Mouse (Mus musculus) cerebellum, adult 18-20 months (tissue): ENCODE measurements around the gene Hist1h3i.

Experiments
- DNase-seq, 2 experiments: peaks; one replicate each; pipeline ENCODE4 v3.0.0; 2021

Hist1h3i gene

GRCm38 (mm10) chr13:21782361-21783254, 562 bp downstream of the Hist1h3i start:
- DNase-seq = peak in 1 of 2 experiments; percentile 40

- DNase-seq = no peak
Measured at GRCm38 (mm10) chr13:21781639-21782038, 1.5 kb downstream of the Hist1h3i start.

GRCm38 (mm10) chr13:21781021-21781555, 2.1 kb downstream of the Hist1h3i start:
- DNase-seq = no peak

DNA sequence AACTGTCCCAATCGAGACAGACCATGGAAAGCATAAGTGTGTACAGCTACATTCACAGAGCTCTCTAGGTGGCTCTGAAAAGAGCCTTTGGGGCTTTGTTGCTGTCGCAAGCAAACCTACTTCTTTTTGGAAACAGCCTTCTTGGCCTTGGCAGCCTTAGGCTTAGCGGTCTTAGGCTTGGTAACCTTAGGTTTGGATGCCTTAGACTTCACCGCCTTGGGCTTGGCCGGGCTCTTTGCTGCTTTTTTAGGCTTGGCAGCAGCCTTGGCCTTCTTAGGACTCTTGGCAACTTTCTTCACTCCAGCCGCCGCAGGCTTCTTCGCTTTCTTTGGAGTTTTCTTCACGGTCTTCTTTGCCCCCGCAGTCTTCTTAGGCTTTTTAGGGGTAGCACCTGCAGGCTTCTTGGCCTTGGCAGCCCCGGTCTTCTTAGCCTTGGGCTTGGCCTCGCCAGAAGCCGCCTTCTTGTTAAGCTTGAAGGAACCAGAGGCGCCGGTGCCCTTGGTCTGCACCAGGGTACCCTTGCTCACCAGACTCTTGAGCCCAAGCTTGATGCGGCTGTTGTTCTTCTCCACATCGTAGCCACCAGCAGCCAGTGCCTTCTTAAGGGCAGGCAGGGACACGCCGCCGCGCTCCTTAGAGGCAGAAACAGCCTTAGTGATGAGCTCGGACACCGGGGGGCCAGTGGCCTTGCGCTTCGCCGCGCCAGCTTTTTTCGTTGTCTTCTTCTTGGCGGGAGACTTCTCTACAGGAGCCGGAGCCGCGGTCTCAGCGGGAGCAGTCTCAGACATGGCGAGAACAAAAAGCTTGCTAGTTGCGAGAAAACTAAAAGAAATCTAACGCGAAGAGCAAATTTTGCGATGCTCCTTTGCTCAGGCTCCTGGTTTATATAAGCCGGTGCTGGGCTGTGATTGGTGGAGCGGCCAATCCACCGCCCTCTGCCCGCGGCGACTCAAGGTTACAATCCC, 3.1 kb downstream of the Hist1h3i start, which contains the start of gene Hist1h1b:
TSS of gene Hist1h1b (minus strand) at position 859 of the 965 bp plus-strand sequence.
- DNase-seq = peak; percentile 79 to 81

GRCm38 (mm10) chr13:21778814-21779766, 4.1 kb downstream of the Hist1h3i start:
- peak; percentile 63 to 65 for DNase-seq

GRCm38 (mm10) chr13:21755707-21756106, 27.5 kb downstream of the Hist1h3i start:
- no peak for DNase-seq

DNA sequence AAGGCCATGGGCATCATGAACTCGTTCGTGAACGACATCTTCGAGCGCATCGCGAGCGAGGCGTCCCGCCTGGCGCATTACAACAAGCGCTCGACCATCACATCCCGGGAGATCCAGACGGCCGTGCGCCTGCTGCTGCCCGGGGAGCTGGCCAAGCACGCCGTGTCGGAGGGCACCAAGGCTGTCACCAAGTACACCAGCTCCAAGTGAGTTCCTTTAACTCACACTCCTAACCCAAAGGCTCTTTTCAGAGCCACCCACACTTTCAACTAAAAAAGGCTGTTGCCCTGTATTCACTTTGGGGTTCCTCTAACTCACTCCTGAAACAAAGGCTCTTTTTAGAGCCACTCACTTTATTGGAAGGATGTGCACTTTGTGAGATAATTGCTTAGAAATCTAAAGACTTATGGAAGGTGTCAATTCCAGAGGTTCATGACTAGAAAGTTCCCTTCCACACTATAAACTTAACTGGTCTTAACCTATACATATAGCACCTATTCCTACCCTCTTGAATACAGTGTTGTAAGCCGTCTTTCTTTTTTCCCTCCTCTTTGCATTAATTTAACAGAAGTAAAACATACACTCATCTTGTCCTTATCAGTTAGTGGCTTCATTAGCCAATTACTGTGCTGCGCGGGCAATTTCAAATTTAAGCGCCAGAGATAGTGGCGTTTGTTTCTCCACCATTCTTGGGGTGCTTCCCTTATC, 28.7 kb downstream of the Hist1h3i start:
- peak in 1 of 2 experiments; percentile 15 for DNase-seq

- peak; percentile 72 to 76 for DNase-seq
Measured at GRCm38 (mm10) chr13:21753524-21754285, 29.5 kb downstream of the Hist1h3i start, which contains the start of the genes Hist1h2ak and Hist1h2bn. TSS of gene Hist1h2ak (minus strand) at chr13:21753827. TSS of gene Hist1h2bn (plus strand) at chr13:21754123.

- DNase-seq = no peak
Measured at GRCm38 (mm10) chr13:21753051-21753523, 30.1 kb downstream of the Hist1h3i start.

DNA sequence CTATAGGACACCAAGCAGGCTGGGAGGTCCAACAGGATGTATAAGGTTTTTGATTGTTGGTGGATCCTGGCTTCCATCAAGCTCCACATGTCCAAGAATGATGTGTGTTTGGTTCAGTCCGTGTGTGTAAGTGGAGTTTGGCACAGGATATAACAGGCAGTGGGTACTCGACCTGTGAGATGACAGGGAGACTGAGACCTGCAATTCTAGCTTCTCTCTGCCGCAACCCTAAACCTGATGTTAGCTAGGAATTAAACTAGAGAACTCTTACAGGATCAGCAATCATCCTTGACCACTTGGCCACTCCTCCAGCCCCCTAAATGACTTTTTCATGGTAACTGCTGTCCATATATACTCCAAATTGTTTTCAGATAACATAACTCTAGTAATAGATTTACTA, 30.8 kb downstream of the Hist1h3i start:
- DNase-seq = no peak

DNA sequence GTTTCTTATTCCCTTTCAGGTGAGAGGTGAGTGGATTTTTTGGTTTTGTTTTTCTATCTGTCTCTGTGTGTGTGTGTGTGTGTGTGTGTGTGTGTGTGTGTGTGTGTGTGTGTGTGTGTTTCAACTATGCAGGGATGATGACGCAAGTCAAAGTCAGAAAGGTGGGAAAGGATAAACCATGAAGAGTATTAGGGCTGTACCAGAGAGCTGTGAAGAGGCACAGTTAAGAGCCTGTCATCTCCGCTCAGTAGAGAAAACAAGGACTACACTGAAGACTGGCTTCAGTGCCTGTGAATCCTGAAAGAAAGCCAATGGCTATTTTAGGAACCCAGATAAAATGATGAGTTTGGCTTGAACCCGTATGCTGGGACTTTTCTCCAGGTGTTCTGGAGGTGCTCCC, 31.3 kb downstream of the Hist1h3i start:
- DNase-seq = no peak

DNA sequence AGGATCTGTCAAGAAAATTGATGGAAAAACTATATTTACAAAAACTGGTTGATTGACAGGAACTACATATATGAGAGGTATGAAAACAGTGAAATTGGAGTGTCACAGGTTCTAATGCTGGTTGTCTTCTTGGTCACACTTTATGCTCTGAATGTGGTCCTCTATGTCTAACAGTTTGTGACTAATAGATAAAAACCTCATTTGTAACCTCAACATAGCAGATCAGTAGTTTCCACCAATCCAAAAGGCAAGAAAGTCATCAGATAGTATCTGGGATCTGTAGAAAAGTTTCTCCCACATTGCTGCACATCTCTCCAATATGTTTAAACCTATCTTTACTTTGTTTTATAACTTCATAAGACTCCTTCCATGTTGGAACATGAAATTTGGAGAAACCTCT, 31.8 kb downstream of the Hist1h3i start:
- DNase-seq = no peak

- peak; percentile 92 to 94 for DNase-seq
Measured at GRCm38 (mm10) chr13:21750159-21751017, 32.8 kb downstream of the Hist1h3i start, which contains the start of gene Hist1h4k. TSS of gene Hist1h4k (minus strand) at chr13:21750505.

DNA sequence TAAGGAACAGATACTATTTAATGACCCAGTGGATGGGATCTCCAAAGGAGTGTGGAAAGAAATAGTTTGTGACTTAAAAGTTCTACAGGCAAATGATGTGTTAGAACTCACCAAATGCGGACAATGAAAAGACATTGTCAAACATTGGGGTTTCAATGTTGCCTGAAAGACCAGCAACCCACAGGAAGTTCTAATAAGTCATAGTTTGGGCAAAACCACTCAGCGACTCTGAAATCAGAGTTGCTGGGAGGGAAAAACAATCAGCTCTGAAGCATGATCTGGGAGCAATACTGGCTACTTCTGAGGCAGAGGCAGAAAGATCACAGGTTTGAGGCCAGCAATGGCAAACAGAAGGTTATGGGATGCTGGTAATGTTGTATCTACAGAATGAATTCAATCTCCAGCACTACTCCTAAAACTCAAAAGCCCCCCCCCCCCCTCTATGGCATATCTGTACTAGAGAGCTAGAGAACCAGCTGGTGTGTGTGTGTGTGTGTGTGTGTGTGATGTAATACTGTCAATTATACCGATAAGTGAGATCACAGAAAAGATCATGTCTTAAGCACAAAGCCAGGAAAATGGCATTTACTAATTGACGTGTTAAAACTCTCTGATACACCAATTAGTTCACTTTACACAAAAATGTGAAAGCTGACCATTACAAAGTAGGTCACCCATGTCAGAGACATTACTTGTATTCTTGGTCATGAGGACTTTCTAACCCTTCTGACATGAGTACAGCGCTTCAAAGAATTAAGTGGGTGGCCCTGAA, 33.6 kb downstream of the Hist1h3i start:
- no peak for DNase-seq

- DNase-seq = no peak
Measured at GRCm38 (mm10) chr13:21745006-21745405, 38.2 kb downstream of the Hist1h3i start.

- DNase-seq = peak; percentile 74 to 78
Measured at GRCm38 (mm10) chr13:21734906-21735767, 48.0 kb downstream of the Hist1h3i start, which contains the start of gene Hist1h4j. TSS of gene Hist1h4j (plus strand) at chr13:21735064.
